Mouse (Mus musculus) hindbrain, embryonic 13.5 days (tissue): ENCODE results near the gene Cdkal1. TPM values are rescaled to one million over a fixed set of nuclear protein-coding genes. Genes with fewer than 3 reads are reported as not detected.

ENCODE experiments used
- ATAC-seq: fragments of 200-750 bp; cut with Nextera tagmentation; 2 replicates; pipeline ENCODE4 v1.8.0; 2017; ENCODE audit warnings: moderate TSS enrichment; ENCODE audit not compliant: low FRiP score
- H3K27ac ChIP-seq: fragments of 300-500 bp; sonication (generic); 2 replicates; pipeline ENCODE4 v1.5.1; 2015; ENCODE audit warnings: inconsistent platforms, mild to moderate bottlenecking, moderate library complexity
- H3K27me3 ChIP-seq: fragments of 300-500 bp; sonication (generic); 2 replicates; pipeline ENCODE4 v1.6.1; 2015; ENCODE audit warnings: mild to moderate bottlenecking, inconsistent platforms
- H3K36me3 ChIP-seq: fragments of 300-500 bp; sonication (generic); 2 replicates; pipeline ENCODE4 v1.6.1; 2015; ENCODE audit warnings: mild to moderate bottlenecking, inconsistent platforms
- H3K4me1 ChIP-seq: fragments of 300-500 bp; sonication (generic); replicated peaks from 2 replicates; pipeline ENCODE4 v1.6.1; 2015; ENCODE audit warnings: inconsistent platforms
- H3K4me2 ChIP-seq: fragments of 300-500 bp; sonication (generic); 2 replicates; pipeline ENCODE4 v1.6.1; 2015; ENCODE audit warnings: inconsistent platforms, mild to moderate bottlenecking, moderate library complexity
- H3K4me3 ChIP-seq: fragments of 300-500 bp; sonication (generic); 2 replicates; pipeline ENCODE4 v1.5.1; 2015; ENCODE audit warnings: mild to moderate bottlenecking, inconsistent platforms
- H3K9ac ChIP-seq: fragments of 300-500 bp; sonication (generic); 2 replicates; pipeline ENCODE4 v1.6.1; 2015; ENCODE audit warnings: mild to moderate bottlenecking, inconsistent platforms
- H3K9me3 ChIP-seq: fragments of 300-500 bp; sonication (generic); 2 replicates; pipeline ENCODE4 v1.6.1; 2016; ENCODE audit warnings: inconsistent platforms
- WGBS: fragments of 180-500 bp; shearing (Covaris S2); methylation state at CpG from one replicate; pipeline ENCODE4 v1.1.7; 2015; 5-methylcytosine and 5-hydroxymethylcytosine counted together
- polyA plus RNA-seq: library from polyadenylated mRNA; unstranded; fragments of >200 nt; fragmentation: Nextera tagmentation; extraction: Ambion mirVana; gene quantifications from 2 replicates; pipeline ENCODE4 v1.2.1, GENCODE M21; 2015

Cdkal1 gene
- polyA plus RNA-seq, 1 experiment from 2014 or later, result 24.3 TPM

GRCm38 (mm10) chr13:29806871-29807270, 48.6 kb downstream of the Cdkal1 start:
- ATAC-seq, result no peak
- no peak overlapping the region for H3K4me3 ChIP-seq
- H3K27ac ChIP-seq, result no peak overlapping the region
- H3K4me2 ChIP-seq, result no peak overlapping the region
- no peaks in the 10 kb centered on the region for H3K27me3 ChIP-seq
- H3K36me3 ChIP-seq, result no peaks in the 10 kb centered on the region
- no peaks in the 10 kb centered on the region for H3K9me3 ChIP-seq
- whole genome bisulfite sequencing, result 44% methylated on average over 4 of the region's 4 CpGs
- peaks cover 3% of the 10 kb centered on the region for H3K4me1 ChIP-seq
- H3K9ac ChIP-seq, result no peak overlapping the region

- no peaks in the 10 kb centered on the region for H3K9me3 ChIP-seq
- no peak overlapping the region for H3K4me3 ChIP-seq
- peaks cover 3% of the 10 kb centered on the region for H3K4me1 ChIP-seq
- H3K4me2 ChIP-seq, result no peak overlapping the region
- 100% methylated on average over 1 of the region's 1 CpGs for WGBS
- H3K27ac ChIP-seq, result no peak overlapping the region
- no peak for ATAC-seq
- no peak overlapping the region for H3K9ac ChIP-seq
- H3K36me3 ChIP-seq, result no peaks in the 10 kb centered on the region
- H3K27me3 ChIP-seq, result no peaks in the 10 kb centered on the region
Observed at GRCm38 (mm10) chr13:29805296-29805695, 50.2 kb downstream of the Cdkal1 start.

DNA sequence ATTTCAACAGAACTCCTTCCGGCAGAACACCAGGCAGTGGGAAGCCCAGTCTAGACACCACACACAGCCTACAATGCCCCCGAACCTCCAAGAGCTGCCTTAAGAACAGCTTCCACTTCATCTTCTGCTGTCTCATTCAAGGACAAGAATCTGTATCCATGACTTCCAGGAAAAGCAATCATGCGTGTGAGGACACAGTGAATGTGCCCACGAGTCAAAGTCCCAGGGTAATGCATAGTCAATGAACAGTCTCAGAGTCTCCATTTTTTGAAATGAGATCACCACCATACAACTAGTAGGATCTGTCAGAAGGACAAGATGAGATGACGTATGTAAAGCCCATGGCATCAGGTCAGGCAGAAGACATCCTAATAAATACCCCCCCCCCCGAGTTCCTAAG, 51.4 kb downstream of the Cdkal1 start:
- no peak for ATAC-seq
- WGBS, result 56% methylated on average over 6 of the region's 6 CpGs

GRCm38 (mm10) chr13:29802699-29803098, 52.8 kb downstream of the Cdkal1 start:
- no peak overlapping the region for H3K9ac ChIP-seq
- H3K4me2 ChIP-seq, result no peak overlapping the region
- no peak for ATAC-seq
- H3K27me3 ChIP-seq, result no peaks in the 10 kb centered on the region
- no peaks in the 10 kb centered on the region for H3K36me3 ChIP-seq
- no peaks in the 10 kb centered on the region for H3K9me3 ChIP-seq
- H3K4me3 ChIP-seq, result no peak overlapping the region
- no peaks in the 10 kb centered on the region; the same call in 1 of the 2 replicates for H3K4me1 ChIP-seq
- no peak overlapping the region for H3K27ac ChIP-seq

More for the DNA sequence above, 51.4 kb downstream of the Cdkal1 start:
- Histone ChIP-seq H3K4me3 (no peak overlapping the region), H3K9ac (no peak overlapping the region), H3K27me3 (no peaks in the 10 kb centered on the region), H3K4me1 (no peaks in the 10 kb centered on the region; the same call in 1 of the 2 replicates), H3K27ac (no peak overlapping the region), H3K36me3 (no peaks in the 10 kb centered on the region), H3K9me3 (no peaks in the 10 kb centered on the region), H3K4me2 (no peak overlapping the region)

DNA sequence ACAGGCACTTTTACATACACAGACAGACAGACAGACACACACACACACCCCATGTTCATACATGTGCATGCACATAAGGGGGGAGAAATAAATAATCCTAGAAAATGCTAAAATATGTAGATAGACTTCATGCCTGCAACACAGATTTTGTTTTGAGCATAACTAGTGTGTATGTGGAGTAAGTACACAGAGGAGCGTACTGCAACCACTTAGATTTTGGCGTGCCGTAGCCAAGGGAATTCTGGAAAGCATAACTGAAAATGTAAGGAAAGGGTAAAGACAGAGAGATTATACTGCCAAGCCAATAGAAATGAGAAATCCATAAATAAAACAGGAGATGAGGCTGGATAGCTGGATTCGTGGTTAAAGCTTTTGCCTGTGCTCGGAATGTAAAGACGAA, 55.4 kb downstream of the Cdkal1 start:
- WGBS, result 97% methylated on average over 6 of the region's 6 CpGs

GRCm38 (mm10) chr13:29792112-29792511, 63.4 kb downstream of the Cdkal1 start:
- 70% methylated on average over 4 of the region's 4 CpGs for WGBS
- no peak overlapping the region for H3K4me3 ChIP-seq
- H3K4me2 ChIP-seq, result no peak overlapping the region
- no peak for ATAC-seq
- H3K4me1 ChIP-seq, result 0 out of 2 replicates have a peak, but pooled peaks cover 3% of the 10 kb centered on the region
- H3K9ac ChIP-seq, result no peak overlapping the region
- no peak overlapping the region for H3K27ac ChIP-seq
- H3K36me3 ChIP-seq, result no peaks in the 10 kb centered on the region
- no peaks in the 10 kb centered on the region for H3K9me3 ChIP-seq
- no peaks in the 10 kb centered on the region for H3K27me3 ChIP-seq

More for the DNA sequence above, 55.4 kb downstream of the Cdkal1 start:
- Histone ChIP-seq H3K9ac (no peak overlapping the region), H3K4me3 (no peak overlapping the region), H3K27ac (no peak overlapping the region), H3K27me3 (no peaks in the 10 kb centered on the region), H3K36me3 (no peaks in the 10 kb centered on the region), H3K4me1 (0 out of 2 replicates have a peak, but pooled peaks cover 3% of the 10 kb centered on the region), H3K9me3 (no peaks in the 10 kb centered on the region), H3K4me2 (no peak overlapping the region)
- ATAC-seq, result no peak

GRCm38 (mm10) chr13:29791439-29791838, 64.0 kb downstream of the Cdkal1 start:
- H3K4me1 ChIP-seq, result 0 out of 2 replicates have a peak, but pooled peaks cover 3% of the 10 kb centered on the region
- no peak overlapping the region for H3K4me3 ChIP-seq
- H3K9me3 ChIP-seq, result no peaks in the 10 kb centered on the region
- ATAC-seq, result no peak
- no peaks in the 10 kb centered on the region for H3K27me3 ChIP-seq
- H3K9ac ChIP-seq, result no peak overlapping the region
- 73% methylated on average over 6 of the region's 6 CpGs for WGBS
- no peaks in the 10 kb centered on the region for H3K36me3 ChIP-seq
- no peak overlapping the region for H3K27ac ChIP-seq
- H3K4me2 ChIP-seq, result no peak overlapping the region

- WGBS, result 90% methylated on average over 3 of the region's 3 CpGs
- ATAC-seq, result no peak
- no peak overlapping the region for H3K4me3 ChIP-seq
- H3K9me3 ChIP-seq, result no peaks in the 10 kb centered on the region
- H3K9ac ChIP-seq, result no peak overlapping the region
- no peak overlapping the region for H3K4me2 ChIP-seq
- H3K27me3 ChIP-seq, result no peaks in the 10 kb centered on the region
- no peak overlapping the region for H3K27ac ChIP-seq
- no peaks in the 10 kb centered on the region for H3K4me1 ChIP-seq
- no peaks in the 10 kb centered on the region for H3K36me3 ChIP-seq
Observed at GRCm38 (mm10) chr13:29786984-29787383, 68.5 kb downstream of the Cdkal1 start.

DNA sequence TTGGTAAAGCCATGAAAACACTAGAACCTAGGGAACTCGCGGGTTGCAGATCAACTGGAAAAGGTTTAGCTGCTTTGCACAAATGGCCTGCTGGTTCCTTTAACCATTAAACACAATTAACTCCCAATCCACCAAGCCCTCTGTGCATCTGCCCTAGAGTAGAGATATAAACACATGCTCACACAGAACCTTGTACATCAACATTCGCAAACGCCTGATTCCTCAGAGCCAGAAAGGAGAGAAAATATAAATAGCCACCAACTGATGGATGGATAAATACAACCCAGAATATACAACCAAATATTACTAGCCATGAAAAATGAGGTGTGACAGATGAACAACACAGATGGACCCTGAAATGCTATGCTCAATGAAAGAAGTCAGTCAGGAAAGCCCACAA, 70.6 kb downstream of the Cdkal1 start:
- no peak overlapping the region for H3K9ac ChIP-seq
- no peaks in the 10 kb centered on the region for H3K27me3 ChIP-seq
- H3K36me3 ChIP-seq, result no peaks in the 10 kb centered on the region
- H3K27ac ChIP-seq, result no peak overlapping the region
- no peak overlapping the region for H3K4me2 ChIP-seq
- H3K4me1 ChIP-seq, result peaks cover 8% of the 10 kb centered on the region; the same call in 1 of the 2 replicates
- ATAC-seq, result no peak
- no peak overlapping the region for H3K4me3 ChIP-seq
- 95% methylated on average over 4 of the region's 4 CpGs for WGBS
- no peaks in the 10 kb centered on the region for H3K9me3 ChIP-seq

DNA sequence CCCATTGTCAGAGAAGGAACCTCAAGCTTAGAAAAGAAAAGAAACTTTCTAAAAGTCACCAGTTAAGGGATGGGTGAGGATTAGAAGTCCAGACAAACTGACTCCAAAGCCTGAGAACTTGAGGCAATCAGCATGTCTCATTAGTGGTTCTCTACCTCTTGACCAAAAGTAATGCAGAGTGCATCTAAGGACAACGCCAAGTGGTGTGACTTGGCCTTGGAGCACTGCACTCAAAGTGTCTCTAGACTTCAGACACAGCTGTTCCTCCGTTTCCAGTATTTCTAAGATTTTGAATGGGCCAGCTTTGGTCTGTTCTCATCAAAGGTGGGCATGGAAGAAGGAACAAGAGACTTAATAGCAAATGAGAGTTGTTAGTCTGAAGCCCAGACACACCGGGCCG, 74.1 kb downstream of the Cdkal1 start:
- 94% methylated on average over 4 of the region's 4 CpGs for WGBS
- ATAC-seq, result no peak
- H3K4me2 ChIP-seq, result no peak overlapping the region
- no peaks in the 10 kb centered on the region for H3K36me3 ChIP-seq
- no peak overlapping the region for H3K9ac ChIP-seq
- no peak overlapping the region for H3K27ac ChIP-seq
- H3K4me1 ChIP-seq, result peaks cover 8% of the 10 kb centered on the region; the same call in 1 of the 2 replicates
- H3K4me3 ChIP-seq, result no peak overlapping the region
- no peaks in the 10 kb centered on the region for H3K9me3 ChIP-seq
- no peaks in the 10 kb centered on the region for H3K27me3 ChIP-seq

DNA sequence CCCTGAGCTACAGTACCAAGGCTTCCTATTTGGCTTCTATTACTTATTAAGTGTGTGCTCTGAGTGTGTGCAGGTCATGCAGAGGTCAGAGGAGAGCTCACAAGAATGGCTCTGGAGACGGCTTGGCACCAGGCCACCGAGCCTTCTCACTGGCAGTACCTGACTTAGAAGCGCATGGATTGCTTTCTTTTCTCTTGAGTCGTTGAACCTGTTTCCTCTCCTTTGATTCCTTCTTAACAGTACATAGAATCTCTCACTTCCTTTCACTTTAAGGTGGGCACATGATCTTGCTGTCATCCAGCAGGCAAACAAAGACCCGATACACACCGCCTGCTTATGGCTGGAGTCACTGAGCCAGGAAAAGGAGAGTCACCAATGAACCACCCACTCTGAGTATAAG, 74.8 kb downstream of the Cdkal1 start:
- 52% methylated on average over 6 of the region's 6 CpGs for whole genome bisulfite sequencing
- no peak for ATAC-seq
- Histone ChIP-seq H3K36me3 (no peaks in the 10 kb centered on the region), H3K9me3 (no peaks in the 10 kb centered on the region), H3K4me3 (no peak overlapping the region), H3K4me2 (no peak overlapping the region), H3K27ac (no peak overlapping the region), H3K4me1 (peaks cover 11% of the 10 kb centered on the region; the same call in 1 of the 2 replicates), H3K27me3 (no peaks in the 10 kb centered on the region), H3K9ac (no peak overlapping the region)

DNA sequence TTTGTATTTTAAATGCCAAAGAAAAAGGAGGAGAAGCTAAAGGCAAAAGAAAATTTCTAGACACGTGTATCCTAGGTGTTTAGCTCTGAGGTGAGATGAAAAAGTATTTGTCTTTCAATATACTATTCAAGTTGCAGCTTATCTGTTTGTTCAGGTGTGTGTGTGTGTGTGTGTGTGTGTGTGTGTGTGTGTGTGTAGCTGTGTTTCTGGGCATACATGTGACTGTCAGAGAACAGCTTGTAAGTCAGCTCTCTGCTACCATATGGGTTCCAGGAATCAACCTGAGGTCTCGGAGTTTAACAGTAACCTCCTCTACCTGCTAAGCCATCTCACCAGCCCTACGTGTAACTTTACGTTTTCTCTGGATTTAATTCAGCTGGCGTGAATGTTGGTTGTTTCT, 76.0 kb downstream of the Cdkal1 start:
- no peak overlapping the region for H3K27ac ChIP-seq
- H3K4me2 ChIP-seq, result no peak overlapping the region
- no peaks in the 10 kb centered on the region for H3K9me3 ChIP-seq
- H3K27me3 ChIP-seq, result no peaks in the 10 kb centered on the region
- H3K9ac ChIP-seq, result no peak overlapping the region
- H3K36me3 ChIP-seq, result no peaks in the 10 kb centered on the region
- WGBS, result 94% methylated on average over 5 of the region's 5 CpGs
- no peak overlapping the region for H3K4me3 ChIP-seq
- no peak for ATAC-seq
- H3K4me1 ChIP-seq, result peaks cover 16% of the 10 kb centered on the region; the same call in 1 of the 2 replicates

GRCm38 (mm10) chr13:29779116-29779515, 76.4 kb downstream of the Cdkal1 start:
- no peaks in the 10 kb centered on the region for H3K9me3 ChIP-seq
- 72% methylated on average over 5 of the region's 5 CpGs for WGBS
- no peak overlapping the region for H3K9ac ChIP-seq
- H3K4me2 ChIP-seq, result no peak overlapping the region
- H3K27me3 ChIP-seq, result no peaks in the 10 kb centered on the region
- no peaks in the 10 kb centered on the region for H3K36me3 ChIP-seq
- no peak overlapping the region for H3K4me3 ChIP-seq
- H3K27ac ChIP-seq, result no peak overlapping the region
- no peak for ATAC-seq
- H3K4me1 ChIP-seq, result peaks cover 18% of the 10 kb centered on the region; the same call in 1 of the 2 replicates
